In the genomic region with DNA sequence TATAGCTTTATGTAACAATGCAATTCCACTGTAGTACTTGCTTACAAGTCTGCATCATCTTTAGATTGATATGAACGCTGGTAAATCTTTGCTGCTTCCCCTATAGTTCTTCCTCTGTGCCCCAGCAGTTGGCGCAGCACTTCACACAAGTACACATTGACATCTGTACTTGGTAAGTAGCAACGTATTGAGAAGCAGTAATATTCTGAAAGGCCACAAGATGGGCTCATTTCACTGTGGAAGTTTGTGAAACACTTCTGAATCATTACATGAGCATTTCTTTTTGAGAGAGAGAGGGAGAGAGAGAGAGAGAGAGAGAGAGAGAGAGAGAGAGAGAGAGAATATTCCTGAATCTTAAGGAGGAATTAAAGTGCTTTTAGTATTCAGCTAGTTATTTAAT, we compare ENCODE assay signal across 8 mouse cellular contexts. TPM values are rescaled to one million over a fixed set of nuclear protein-coding genes. Genes with fewer than 3 reads are reported as not detected.
DNase-seq lines count a peak whose midpoint lies in the region; ATAC-seq lines count a peak whose summit lies in the region.

No protein-coding gene starts in this region.

- H3K27me3 ChIP-seq in hindbrain, embryonic 14.5 days (ENCODE audit: control insufficient read depth, insufficient read depth, low read length), result no peaks in the 10 kb centered on the region
- H3K27me3 ChIP-seq in hindbrain, embryonic 10.5 days (ENCODE audit: insufficient read depth, poor library complexity, severe bottlenecking), result no peaks in the 10 kb centered on the region

- no peaks in the 10 kb centered on the region for H3K9me3 ChIP-seq in hindbrain, embryonic 14.5 days (ENCODE audit: control insufficient read depth, low read length)
- H3K9me3 ChIP-seq in hindbrain, embryonic 10.5 days, result no peaks in the 10 kb centered on the region

- no peaks in the 10 kb centered on the region for H3K36me3 ChIP-seq in hindbrain, embryonic 14.5 days (replicated peaks; ENCODE audit: control insufficient read depth, insufficient read depth)
- no peaks in the 10 kb centered on the region for H3K36me3 ChIP-seq in hindbrain, embryonic 10.5 days

- 52% methylated on average over 3 of the region's 3 CpGs for WGBS in hindbrain, embryonic 14.5 days
- WGBS in hindbrain, embryonic 10.5 days, result 55% methylated on average over 3 of the region's 3 CpGs

- H3K4me1 ChIP-seq in hindbrain, embryonic 14.5 days (replicated peaks; ENCODE audit: control insufficient read depth, insufficient read depth, low read length), result no peaks in the 10 kb centered on the region
- H3K4me1 ChIP-seq in hindbrain, embryonic 10.5 days (replicated peaks), result no peaks in the 10 kb centered on the region

- no peak for ATAC-seq in hindbrain, embryonic 14.5 days (ENCODE audit: low FRiP score)

- intact Hi-C loops in heart, postnatal 25 days (cut with DNase I), result no loop called here

- no peak overlapping the region for H3K4me3 ChIP-seq in hindbrain, embryonic 14.5 days (replicated peaks; ENCODE audit: low read length)
- H3K4me3 ChIP-seq in hindbrain, embryonic 10.5 days, result no peak overlapping the region

- DNase-seq in hindbrain, embryonic 14.5 days (ENCODE audit: low spot score), result peak; percentile 78
- no peak for DNase-seq in hindbrain, embryonic 10.5 days (ENCODE audit: low spot score)
- peak; percentile 15 for DNase-seq in thymus, postnatal 4 days
- no peak for DNase-seq in thymus, postnatal 36 days
- peak; percentile 13 to 37 for DNase-seq in frontal cortex, postnatal 10 days (ENCODE audit: low spot score in 2 of 2)
- DNase-seq in lung, postnatal 14 days, result peak; percentile 11
- no peak for DNase-seq in heart, postnatal 25 days (ENCODE audit: low spot score)
- DNase-seq in testis, postnatal 14 days (ENCODE audit: low spot score), result no peak

- H3K4me2 ChIP-seq in hindbrain, embryonic 14.5 days (replicated peaks), result no peak overlapping the region

- no peak overlapping the region for H3K27ac ChIP-seq in hindbrain, embryonic 14.5 days
- H3K27ac ChIP-seq in hindbrain, embryonic 10.5 days, result no peak overlapping the region

- H3K9ac ChIP-seq in hindbrain, embryonic 14.5 days, result no peak overlapping the region

RNA-seq across cellular contexts. Expression of a gene that starts 47.2 kb away (rescaled TPM):
- 24.7 and 27.5 TPM in 2 replicates for polyA plus RNA-seq in hindbrain, embryonic 14.5 days (2014; fragmentation: Nextera tagmentation; extraction: Ambion mirVana)
- polyA plus RNA-seq in hindbrain, embryonic 10.5 days (2016; fragmentation: Nextera tagmentation; extraction: Ambion mirVana), result 22.5 and 24.2 TPM in 2 replicates
- total RNA-seq in heart, postnatal 25 days (2021), result 10 to 100 TPM; 17.2 to 18.3 TPM

Comparison
In these comparisons a context has a peak if more than half of its experiments do, and no peak if none do; other contexts are left out.
1. DNase-seq: peak in hindbrain, embryonic 14.5 days (single experiment), thymus, postnatal 4 days (single experiment), frontal cortex, postnatal 10 days (2 of 2) and lung, postnatal 14 days (single experiment); none in hindbrain, embryonic 10.5 days (single experiment), thymus, postnatal 36 days (0 of 2), heart, postnatal 25 days (single experiment) and testis, postnatal 14 days (single experiment).